Comparison of ENCODE assay signal across 9 mouse cellular contexts in the genomic region with DNA sequence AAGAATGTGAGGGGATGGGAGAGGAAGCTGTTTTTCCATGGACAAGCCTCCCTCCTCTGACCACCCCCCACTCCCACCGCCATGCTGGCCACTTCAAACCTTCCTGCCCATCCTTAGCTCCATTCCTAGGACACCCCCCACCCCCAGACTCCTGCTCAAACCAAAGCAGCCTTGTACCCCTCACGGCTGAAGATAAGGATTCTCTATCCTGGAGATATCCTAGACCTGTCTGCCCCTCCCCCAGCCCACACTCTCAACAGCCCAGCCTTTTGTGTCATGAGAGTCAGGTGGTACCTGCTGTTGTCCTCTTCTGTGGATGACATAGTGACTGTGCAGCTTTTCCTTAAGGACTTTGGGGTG. TPM values are rescaled to one million over a fixed set of nuclear protein-coding genes. Genes with fewer than 3 reads are reported as not detected.
A peak's percentile ranks its signal among the peaks of the same experiment; 100 is the strongest.
DNase-seq lines count a peak whose midpoint lies in the region; ATAC-seq lines count a peak whose summit lies in the region.
"Had no signal": no experiment of that assay in that cellular context is flagged by ENCODE, and none has a peak within 500 bp of the region (broad histone marks: within the 10 kb centered on the region; RNA-seq: fewer than 3 reads in every experiment).

No protein-coding gene starts in this region.

- no peak overlapping the region for H3K9ac ChIP-seq in heart, embryonic 15.5 days
- no peak overlapping the region for H3K9ac ChIP-seq in limb, embryonic 15.5 days
- H3K9ac ChIP-seq: limb, embryonic 12.5 days had no signal

- DNase-seq in heart, adult 11 months: no peak
- no peak for DNase-seq in forebrain, embryonic 10.5 days (ENCODE audit: extremely low spot score, low spot score)
- DNase-seq in ovary, adult 18-20 months (ENCODE audit: low spot score): no peak
- no peak for DNase-seq in adrenal gland, postnatal 36 days
- DNase-seq in adrenal gland, adult 8-10 months: no peak

- no peaks in the 10 kb centered on the region for H3K27me3 ChIP-seq in heart, embryonic 15.5 days
- no peaks in the 10 kb centered on the region for H3K27me3 ChIP-seq in forebrain, embryonic 10.5 days (ENCODE audit: poor library complexity, severe bottlenecking)
- H3K27me3 ChIP-seq in limb, embryonic 15.5 days: no peaks in the 10 kb centered on the region
- H3K27me3 ChIP-seq: limb, embryonic 12.5 days had no signal

- H3K9me3 ChIP-seq in heart, embryonic 15.5 days (replicated peaks): no peaks in the 10 kb centered on the region
- no peaks in the 10 kb centered on the region for H3K9me3 ChIP-seq in forebrain, embryonic 10.5 days
- H3K9me3 ChIP-seq in limb, embryonic 15.5 days: no peaks in the 10 kb centered on the region
- H3K9me3 ChIP-seq: limb, embryonic 12.5 days had no signal

- H3K4me2 ChIP-seq in heart, embryonic 15.5 days: peak overlapping the region; percentile 39
- no peak overlapping the region for H3K4me2 ChIP-seq in limb, embryonic 15.5 days
- H3K4me2 ChIP-seq: limb, embryonic 12.5 days had no signal

- H3K4me1 ChIP-seq in heart, embryonic 15.5 days (replicated peaks): peaks cover 60% of the 10 kb centered on the region
- H3K4me1 ChIP-seq in brown adipose tissue, adult 24 weeks (ENCODE audit: control insufficient read depth, insufficient read depth, insufficient read length, low read length): peaks cover 11% of the 10 kb centered on the region
- peaks cover 70% of the 10 kb centered on the region for H3K4me1 ChIP-seq in forebrain, embryonic 10.5 days
- peaks cover 37% of the 10 kb centered on the region for H3K4me1 ChIP-seq in limb, embryonic 15.5 days

- 17% methylated on average over 2 of the region's 2 CpGs for WGBS in heart, embryonic 15.5 days
- WGBS in forebrain, embryonic 10.5 days: 38% methylated on average over 2 of the region's 2 CpGs
- WGBS in limb, embryonic 15.5 days: 46% methylated on average over 2 of the region's 2 CpGs

- ATAC-seq in heart, embryonic 15.5 days (replicated peaks; ENCODE audit: insufficient number of reproducible peaks, insufficient read depth, low FRiP score, low read depth): no peak
- ATAC-seq in limb, embryonic 15.5 days (ENCODE audit: insufficient number of reproducible peaks, low FRiP score, low TSS enrichment, low read depth): no peak

- H3K27ac ChIP-seq in heart, embryonic 15.5 days: peak overlapping the region; percentile 98
- peak overlapping the region; percentile 71 for H3K27ac ChIP-seq in brown adipose tissue, adult 24 weeks (replicated peaks; ENCODE audit: low read depth, low read length)
- H3K27ac ChIP-seq in forebrain, embryonic 10.5 days: peak overlapping the region; percentile 98
- H3K27ac ChIP-seq in limb, embryonic 15.5 days: 0 out of 2 replicates have a peak overlapping the region, but pooled peaks have one; percentile 62
- H3K27ac ChIP-seq: limb, embryonic 12.5 days had no signal

- H3K36me3 ChIP-seq in heart, embryonic 15.5 days: no peaks in the 10 kb centered on the region; the same call in 1 of the 2 replicates
- peaks cover 15% of the 10 kb centered on the region for H3K36me3 ChIP-seq in forebrain, embryonic 10.5 days (replicated peaks)
- H3K36me3 ChIP-seq in limb, embryonic 15.5 days: peaks cover 10% of the 10 kb centered on the region; the same call in 1 of the 2 replicates

- no peak overlapping the region for H3K4me3 ChIP-seq in heart, embryonic 15.5 days
- H3K4me3 ChIP-seq in brown adipose tissue, adult 24 weeks (ENCODE audit: insufficient read depth, low read depth, low read length): no peak overlapping the region
- no peak overlapping the region for H3K4me3 ChIP-seq in forebrain, embryonic 10.5 days
- H3K4me3 ChIP-seq in limb, embryonic 15.5 days: no peak overlapping the region
- H3K4me3 ChIP-seq: limb, embryonic 12.5 days had no signal

RNA-seq across cellular contexts. Expression of gene Trmt61a, which starts 10.1 kb away (rescaled TPM):
- 6.1 and 9.0 TPM in 2 replicates for polyA plus RNA-seq in heart, embryonic 15.5 days (2015; fragmentation: Nextera tagmentation; extraction: Ambion mirVana)
- polyA plus RNA-seq in brown adipose tissue, adult 24 weeks (2012; ENCODE audit: insufficient read depth, insufficient read length, missing spikeins): 2.9 and 3.2 TPM in 2 replicates
- 23.7 and 23.8 TPM in 2 replicates for polyA plus RNA-seq in forebrain, embryonic 10.5 days (2016; fragmentation: Nextera tagmentation; extraction: Ambion mirVana)
- polyA plus RNA-seq in limb, embryonic 15.5 days (2015; fragmentation: Nextera tagmentation; extraction: Ambion mirVana): 14.4 and 14.8 TPM in 2 replicates
- 10 to 100 TPM; 15.7 to 18.6 TPM for total RNA-seq in adrenal gland, postnatal 36 days (2021)
- 10 to 100 TPM; 12.8 to 16.6 (median 16.0) TPM for total RNA-seq in adrenal gland, adult 8-10 months (2022)

RNA-seq across cellular contexts. Expression of gene Ckb, which starts 15.9 kb away (rescaled TPM):
- 315 and 319 TPM in 2 replicates for polyA plus RNA-seq in heart, embryonic 15.5 days (2015; fragmentation: Nextera tagmentation; extraction: Ambion mirVana)
- polyA plus RNA-seq in brown adipose tissue, adult 24 weeks (2012; ENCODE audit: insufficient read depth, insufficient read length, missing spikeins): 20.8 and 30.3 TPM in 2 replicates
- polyA plus RNA-seq in forebrain, embryonic 10.5 days (2016; fragmentation: Nextera tagmentation; extraction: Ambion mirVana): 1,567 and 1,577 TPM in 2 replicates
- 132 and 183 TPM in 2 replicates for polyA plus RNA-seq in limb, embryonic 15.5 days (2015; fragmentation: Nextera tagmentation; extraction: Ambion mirVana)
- 10 to 100 TPM; 34.2 to 53.4 TPM for total RNA-seq in adrenal gland, postnatal 36 days (2021)
- 100 to 1,000 TPM in 1 of 4 experiments, 10 to 100 TPM in 3; 50.3 to 118 (median 79.5) TPM for total RNA-seq in adrenal gland, adult 8-10 months (2022)

RNA-seq across cellular contexts. Expression of gene Bag5, which starts 25.0 kb away (rescaled TPM):
- polyA plus RNA-seq in heart, embryonic 15.5 days (2015; fragmentation: Nextera tagmentation; extraction: Ambion mirVana): 36.2 and 39.9 TPM in 2 replicates
- polyA plus RNA-seq in brown adipose tissue, adult 24 weeks (2012; ENCODE audit: insufficient read depth, insufficient read length, missing spikeins): 16.2 and 18.1 TPM in 2 replicates
- 56.5 and 57.5 TPM in 2 replicates for polyA plus RNA-seq in forebrain, embryonic 10.5 days (2016; fragmentation: Nextera tagmentation; extraction: Ambion mirVana)
- polyA plus RNA-seq in limb, embryonic 15.5 days (2015; fragmentation: Nextera tagmentation; extraction: Ambion mirVana): 69.4 and 71.2 TPM in 2 replicates
- 10 to 100 TPM; 37.2 to 39.8 TPM for total RNA-seq in adrenal gland, postnatal 36 days (2021)
- 10 to 100 TPM; 39.2 to 41.7 (median 40.0) TPM for total RNA-seq in adrenal gland, adult 8-10 months (2022)

RNA-seq across cellular contexts. Expression of gene Apopt1, which starts 25.0 kb away (rescaled TPM):
- 41.3 and 41.5 TPM in 2 replicates for polyA plus RNA-seq in heart, embryonic 15.5 days (2015; fragmentation: Nextera tagmentation; extraction: Ambion mirVana)
- polyA plus RNA-seq in brown adipose tissue, adult 24 weeks (2012; ENCODE audit: insufficient read depth, insufficient read length, missing spikeins): 123 and 134 TPM in 2 replicates
- polyA plus RNA-seq in forebrain, embryonic 10.5 days (2016; fragmentation: Nextera tagmentation; extraction: Ambion mirVana): 57.9 and 62.6 TPM in 2 replicates
- polyA plus RNA-seq in limb, embryonic 15.5 days (2015; fragmentation: Nextera tagmentation; extraction: Ambion mirVana): 48.4 and 51.2 TPM in 2 replicates
- 10 to 100 TPM; 58.8 to 76.2 TPM for total RNA-seq in adrenal gland, postnatal 36 days (2021)
- total RNA-seq in adrenal gland, adult 8-10 months (2022): 10 to 100 TPM; 65.7 to 82.3 (median 74.3) TPM
